Mouse (Mus musculus): ENCODE measurements around the gene Slc35f6.
"Not testable (repeated sequence)": the region's sequence is repeated elsewhere in the genome, so short reads cannot be mapped to it uniquely, and the experiment has no call there.

Gene Slc35f6

DNA sequence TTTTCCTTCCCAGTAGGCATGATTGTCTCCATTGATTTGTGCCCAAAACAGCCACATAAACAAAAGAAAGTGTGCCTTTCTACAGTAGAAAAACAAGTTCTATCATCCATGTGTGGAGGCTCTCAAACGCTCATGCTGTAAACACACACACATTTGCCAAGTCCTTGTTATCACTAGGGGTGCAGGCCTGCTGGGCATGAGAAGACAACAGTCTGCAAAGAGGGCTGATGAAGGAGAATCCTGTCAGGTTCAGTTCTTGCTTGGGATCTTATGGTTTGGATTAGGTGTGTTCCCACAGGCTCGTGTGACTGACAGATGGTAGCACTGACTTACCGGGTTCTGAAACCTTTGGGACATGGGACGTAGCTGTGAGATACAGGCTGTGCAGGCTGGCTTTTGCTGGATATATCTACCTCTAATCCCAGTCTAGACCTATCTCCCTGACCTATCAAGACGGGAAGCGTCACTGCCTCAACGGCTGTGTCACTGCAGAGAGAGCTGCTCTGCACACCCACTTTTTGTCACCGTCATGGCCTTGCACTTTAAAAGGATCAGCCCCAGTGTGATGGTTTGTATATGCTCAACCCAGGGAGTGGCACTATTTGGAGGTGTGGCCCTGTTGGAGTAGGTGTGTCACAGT lies 52.7 kb downstream of the Slc35f6 start:
- DNase-seq (ENCODE audit: low spot score in 2 of 2) = no peak

DNA sequence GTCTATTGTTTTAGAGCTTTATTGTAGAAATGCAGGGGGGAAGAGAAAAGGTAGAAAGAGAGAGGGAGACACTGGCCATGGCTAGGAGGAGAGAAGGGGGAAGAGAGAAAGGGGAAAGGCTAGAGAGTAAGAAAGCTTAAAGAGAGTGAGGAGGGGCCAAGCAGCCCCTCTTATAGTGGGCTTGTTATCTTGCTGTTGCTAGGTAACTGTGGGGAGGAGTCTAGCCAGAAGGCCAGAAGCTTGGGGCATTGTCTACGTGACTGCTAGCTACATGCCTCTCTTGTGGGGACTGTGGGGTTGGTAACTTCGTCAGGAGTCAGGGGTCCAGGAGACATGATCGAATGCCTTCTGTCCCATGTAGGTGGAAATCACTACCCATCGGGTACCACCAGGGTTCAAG lies 53.6 kb downstream of the Slc35f6 start:
- DNase-seq (ENCODE audit: low spot score in 2 of 2) = not testable (repeated sequence)

DNA sequence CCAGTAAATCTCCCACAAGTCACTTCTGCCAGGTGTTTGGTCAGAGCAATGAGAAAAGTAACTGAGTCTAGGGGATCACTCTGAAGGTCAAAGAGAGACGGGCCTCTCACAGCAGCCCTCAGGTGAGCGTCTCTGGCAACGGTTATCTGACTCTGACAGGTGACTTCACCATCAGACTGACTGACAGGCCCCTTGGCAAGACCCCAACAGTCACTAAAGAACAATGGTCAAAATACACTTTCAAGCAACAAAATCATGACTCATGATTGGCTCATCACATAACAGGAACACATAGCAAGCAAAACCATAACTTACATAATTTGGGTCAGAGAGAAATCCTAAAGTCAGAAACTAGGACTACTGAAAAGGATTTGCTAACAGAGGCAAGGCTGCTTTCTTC lies 54.1 kb downstream of the Slc35f6 start:
- no peak for DNase-seq (ENCODE audit: low spot score in 2 of 2)

Measured in urinary bladder, adult 18-20 months (tissue).